Mouse (Mus musculus) heart, embryonic 16.5 days (tissue): ENCODE results near the gene Cxcl1. TPM values are rescaled to one million over a fixed set of nuclear protein-coding genes. Genes with fewer than 3 reads are reported as not detected.

Source experiments
- ATAC-seq: fragments of 200-750 bp; cut with Nextera tagmentation; replicated peaks from 2 replicates; pipeline ENCODE4 v1.8.0; 2017; ENCODE audit warnings: moderate number of reproducible peaks; ENCODE audit not compliant: insufficient read depth, low FRiP score; ENCODE audit errors: extremely low read depth
- H3K27ac ChIP-seq: fragments of 300-500 bp; sonication (generic); 2 replicates; pipeline ENCODE4 v1.5.1; 2014; ENCODE audit warnings: mild to moderate bottlenecking, low read length, control low read depth, moderate library complexity
- H3K27me3 ChIP-seq: fragments of 300-500 bp; sonication (generic); 2 replicates; pipeline ENCODE4 v1.6.1; 2014; ENCODE audit warnings: low read length, mixed read lengths; ENCODE audit not compliant: control insufficient read depth, insufficient read depth
- H3K36me3 ChIP-seq: fragments of 300-500 bp; sonication (generic); 2 replicates; pipeline ENCODE4 v1.6.1; 2014; ENCODE audit not compliant: control insufficient read depth, insufficient read depth
- H3K4me1 ChIP-seq: fragments of 300-500 bp; sonication (generic); 2 replicates; pipeline ENCODE4 v1.6.1; 2014; ENCODE audit warnings: low read length, mixed read lengths; ENCODE audit not compliant: control insufficient read depth, insufficient read depth
- H3K4me2 ChIP-seq: fragments of 300-500 bp; sonication (generic); 2 replicates; pipeline ENCODE4 v1.6.1; 2014; ENCODE audit warnings: low read depth, mild to moderate bottlenecking, control low read depth, low read length
- H3K4me3 ChIP-seq: fragments of 300-500 bp; sonication (generic); 2 replicates; pipeline ENCODE4 v1.5.1; 2014; ENCODE audit warnings: mild to moderate bottlenecking, control low read depth, low read length
- H3K9ac ChIP-seq: fragments of 300-500 bp; sonication (generic); 2 replicates; pipeline ENCODE4 v1.6.1; 2014; ENCODE audit warnings: low read length, control low read depth
- H3K9me3 ChIP-seq: fragments of 300-500 bp; sonication (generic); replicated peaks from 2 replicates; pipeline ENCODE4 v1.6.1; 2016; ENCODE audit warnings: low read length; ENCODE audit not compliant: control insufficient read depth
- WGBS: fragments of 180-500 bp; shearing (Covaris S2); extraction: QIAGEN DNeasy Blood & Tissue Kit; methylation state at CpG from one replicate; pipeline ENCODE4 v1.1.7; 2014; 5-methylcytosine and 5-hydroxymethylcytosine counted together
- polyA plus RNA-seq: library from polyadenylated mRNA; unstranded; fragments of >200 nt; fragmentation: Nextera tagmentation; extraction: Ambion mirVana; gene quantifications from 2 replicates; pipeline ENCODE4 v1.2.1, GENCODE M21; 2015

The Cxcl1 gene
- polyA plus RNA-seq, 1 experiment from 2014 or later: 0.85 TPM

DNA sequence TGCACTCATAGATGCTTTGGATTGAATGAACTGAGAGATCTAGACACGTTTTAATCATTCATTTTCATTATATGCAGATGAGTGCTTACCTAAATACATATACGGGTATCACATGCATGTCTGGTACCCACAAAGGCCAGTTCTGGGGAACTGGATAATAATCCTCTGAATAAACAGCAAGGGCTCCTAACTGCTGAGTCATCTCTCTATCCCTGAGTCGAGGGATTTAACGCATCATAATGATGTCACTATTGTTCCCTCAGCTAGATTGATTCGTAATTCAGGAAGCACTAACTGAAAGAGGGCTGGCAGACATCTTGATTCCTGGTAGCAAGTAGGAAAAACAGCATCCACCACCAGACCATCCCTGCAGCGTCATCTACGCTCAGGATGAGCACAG, 9.6 kb downstream of the Cxcl1 start:
- Histone ChIP-seq H3K9me3 (no peaks in the 10 kb centered on the region), H3K9ac (no peak overlapping the region), H3K4me2 (no peak overlapping the region), H3K27ac (no peak overlapping the region), H3K4me1 (peaks cover 9% of the 10 kb centered on the region), H3K27me3 (peaks cover 15% of the 10 kb centered on the region), H3K36me3 (no peaks in the 10 kb centered on the region), H3K4me3 (no peak overlapping the region)
- 65% methylated on average over 7 of the region's 7 CpGs for WGBS
- ATAC-seq: no peak

DNA sequence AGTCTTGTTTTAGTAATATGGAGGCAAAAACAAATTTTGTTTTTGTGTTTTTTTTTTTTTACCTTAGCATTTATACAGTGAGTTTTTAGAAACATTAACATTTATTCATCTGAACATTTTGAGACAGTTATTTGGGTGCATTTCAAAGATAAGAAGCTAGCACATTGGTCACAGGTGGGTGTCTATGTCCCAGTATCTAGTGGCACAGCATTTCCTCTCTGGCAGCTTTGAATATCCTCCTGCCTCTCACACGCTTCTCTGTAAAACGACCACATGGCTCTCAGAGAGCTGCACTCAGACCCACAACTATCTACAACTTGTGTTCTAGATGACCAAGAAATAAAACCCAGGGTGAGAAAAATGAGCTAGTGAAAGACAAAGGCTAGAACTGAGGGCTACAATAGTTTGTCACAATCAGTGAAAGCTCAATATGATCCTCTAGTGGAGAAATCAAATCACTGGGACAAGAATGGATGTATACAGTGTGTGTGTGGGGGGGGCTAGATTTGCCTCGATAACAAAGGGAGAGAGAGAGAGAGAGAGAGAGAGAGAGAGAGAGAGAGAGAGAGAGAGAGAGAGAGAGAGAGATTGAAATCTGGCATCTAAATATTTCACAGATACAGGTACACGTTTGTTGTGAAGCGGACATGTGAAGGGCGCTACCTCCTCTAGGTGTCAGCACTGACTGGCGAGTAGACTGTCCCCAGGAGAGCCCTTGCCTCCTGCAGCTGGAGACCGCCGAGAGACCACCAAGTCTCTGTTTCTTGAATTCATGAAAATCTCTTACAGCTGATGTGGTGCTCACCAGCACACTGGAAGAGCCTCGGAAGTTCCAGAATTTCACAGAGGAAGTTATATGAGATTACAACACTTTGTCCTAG, 11.6 kb downstream of the Cxcl1 start:
- peaks cover 19% of the 10 kb centered on the region for H3K27me3 ChIP-seq
- peak overlapping the region; percentile 66 for H3K4me2 ChIP-seq
- peak overlapping the region; percentile 42 for H3K4me3 ChIP-seq
- ATAC-seq: no peak
- no peaks in the 10 kb centered on the region for H3K36me3 ChIP-seq
- peaks cover 9% of the 10 kb centered on the region for H3K4me1 ChIP-seq
- H3K27ac ChIP-seq: no peak overlapping the region
- WGBS: 11% methylated on average over 10 of the region's 10 CpGs
- no peak overlapping the region for H3K9ac ChIP-seq
- H3K9me3 ChIP-seq: no peaks in the 10 kb centered on the region

DNA sequence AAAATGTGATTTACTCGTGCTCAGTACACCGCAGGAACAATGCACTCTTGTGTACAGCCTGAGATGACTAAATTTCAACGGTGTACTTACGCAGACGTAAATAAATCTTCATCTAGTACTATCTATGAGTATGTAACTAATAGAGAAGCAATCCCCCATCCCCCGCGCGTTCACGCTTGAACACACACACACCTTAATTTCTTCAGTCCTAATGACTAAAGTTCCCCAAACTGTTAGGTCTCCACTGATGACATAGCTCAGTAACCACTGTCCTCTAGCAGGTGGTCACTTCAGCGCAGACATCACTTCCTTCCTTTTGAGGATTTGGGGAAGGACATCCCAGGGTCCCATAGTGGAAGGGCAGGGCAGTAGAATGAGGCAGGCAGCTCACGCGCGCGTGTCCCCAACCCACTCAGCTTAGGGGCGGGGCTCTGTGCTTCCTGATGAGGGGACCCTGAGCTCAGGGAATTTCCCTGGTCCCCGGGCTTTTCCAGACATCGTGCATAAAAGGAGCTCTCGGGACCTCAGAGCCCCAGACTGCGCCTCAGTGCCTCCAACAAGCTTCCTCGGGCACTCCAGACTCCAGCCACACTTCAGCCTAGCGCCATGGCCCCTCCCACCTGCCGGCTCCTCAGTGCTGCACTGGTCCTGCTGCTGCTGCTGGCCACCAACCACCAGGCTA, 12.4 kb downstream of the Cxcl1 start, which contains the start of gene Cxcl2:
TSS of gene Cxcl2 (plus strand) at position 533 of the 682 bp plus-strand sequence.
- Histone ChIP-seq H3K4me2 (peak within 1 kb of the TSS; percentile 66), H3K9ac (no peak within 1 kb of the TSS), H3K27ac (no peak within 1 kb of the TSS), H3K9me3 (no peaks in the 10 kb centered on the region), H3K36me3 (no peaks in the 10 kb centered on the region), H3K4me3 (peak within 1 kb of the TSS; percentile 42), H3K4me1 (peaks cover 9% of the 10 kb centered on the region), H3K27me3 (peaks cover 19% of the 10 kb centered on the region)
- ATAC-seq: no peak; the same call in 1 of the 2 replicates
- 9% methylated on average over 22 of the region's 22 CpGs for WGBS

DNA sequence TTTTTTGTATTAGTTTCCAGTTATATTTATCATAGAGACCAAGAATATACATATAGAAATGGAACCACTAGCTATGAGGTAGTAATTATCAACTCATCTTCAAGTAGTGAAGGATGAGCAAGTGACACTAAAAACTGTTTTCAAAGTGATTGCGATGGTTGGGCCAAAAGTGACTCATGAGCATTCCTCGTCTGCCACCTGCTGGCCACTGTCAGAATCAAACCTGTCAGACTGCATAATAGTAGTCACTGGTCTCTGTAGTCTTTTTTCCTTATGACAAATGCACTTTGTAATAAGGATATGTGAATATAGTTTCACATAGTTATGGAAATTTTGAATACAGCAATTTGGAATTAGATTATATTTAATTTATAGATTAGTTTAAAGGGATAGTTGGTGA, 17.9 kb downstream of the Cxcl1 start:
- Histone ChIP-seq H3K4me1 (no peaks in the 10 kb centered on the region), H3K36me3 (no peaks in the 10 kb centered on the region), H3K4me2 (no peak overlapping the region), H3K9ac (no peak overlapping the region), H3K27me3 (peaks cover 16% of the 10 kb centered on the region), H3K4me3 (no peak overlapping the region), H3K9me3 (no peaks in the 10 kb centered on the region), H3K27ac (no peak overlapping the region)
- no peak for ATAC-seq
- WGBS: 0% methylated on average over 2 of the region's 2 CpGs

DNA sequence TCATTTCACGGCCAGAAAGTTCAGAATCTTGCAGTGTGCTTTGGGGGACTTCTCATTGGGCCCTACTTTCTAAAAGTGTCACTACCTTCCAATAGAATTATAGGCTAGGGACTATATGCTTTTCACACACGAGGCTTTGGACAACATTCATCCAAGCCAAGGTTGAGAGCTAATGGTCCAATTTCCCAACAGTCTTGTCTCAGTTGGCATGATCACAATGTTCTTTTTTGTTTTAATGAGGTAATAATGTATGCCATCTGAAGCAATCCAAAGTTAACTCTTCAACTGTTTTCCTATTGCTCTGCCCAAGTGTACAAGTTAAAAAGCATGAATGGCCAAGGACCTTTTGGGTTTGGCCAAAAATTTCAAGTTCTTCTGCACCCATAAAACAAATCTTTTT, 28.5 kb downstream of the Cxcl1 start:
- Histone ChIP-seq H3K4me2 (no peak overlapping the region), H3K9me3 (no peaks in the 10 kb centered on the region), H3K4me3 (no peak overlapping the region), H3K27me3 (no peaks in the 10 kb centered on the region), H3K9ac (no peak overlapping the region), H3K36me3 (no peaks in the 10 kb centered on the region), H3K27ac (no peak overlapping the region), H3K4me1 (no peaks in the 10 kb centered on the region)
- WGBS: 73% methylated on average over 2 of the region's 2 CpGs
- ATAC-seq: no peak

DNA sequence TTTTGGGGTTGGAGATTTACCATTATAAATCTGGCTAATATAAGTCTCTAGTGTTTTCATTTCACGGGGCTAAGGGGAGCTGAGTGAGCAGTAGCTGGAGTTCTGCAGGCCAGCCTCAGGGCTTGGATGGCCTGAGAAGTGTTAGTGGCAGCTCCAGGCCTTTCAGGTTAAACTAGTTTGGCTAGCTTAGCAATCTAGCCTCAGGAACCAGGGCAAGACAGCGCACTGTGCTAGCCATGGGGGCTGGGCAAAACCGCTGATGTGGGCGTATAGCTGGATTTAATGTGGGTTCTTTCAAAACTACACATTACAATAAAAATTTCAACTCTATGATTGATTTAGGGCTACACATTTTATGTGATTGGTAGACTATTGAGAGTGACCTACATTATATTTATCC, 31.9 kb downstream of the Cxcl1 start:
- whole genome bisulfite sequencing: 82% methylated on average over 4 of the region's 4 CpGs
- no peaks in the 10 kb centered on the region for H3K9me3 ChIP-seq
- no peaks in the 10 kb centered on the region for H3K36me3 ChIP-seq
- H3K27ac ChIP-seq: no peak overlapping the region
- H3K27me3 ChIP-seq: no peaks in the 10 kb centered on the region
- H3K9ac ChIP-seq: no peak overlapping the region
- ATAC-seq: no peak
- no peak overlapping the region for H3K4me2 ChIP-seq
- no peaks in the 10 kb centered on the region for H3K4me1 ChIP-seq
- no peak overlapping the region for H3K4me3 ChIP-seq

DNA sequence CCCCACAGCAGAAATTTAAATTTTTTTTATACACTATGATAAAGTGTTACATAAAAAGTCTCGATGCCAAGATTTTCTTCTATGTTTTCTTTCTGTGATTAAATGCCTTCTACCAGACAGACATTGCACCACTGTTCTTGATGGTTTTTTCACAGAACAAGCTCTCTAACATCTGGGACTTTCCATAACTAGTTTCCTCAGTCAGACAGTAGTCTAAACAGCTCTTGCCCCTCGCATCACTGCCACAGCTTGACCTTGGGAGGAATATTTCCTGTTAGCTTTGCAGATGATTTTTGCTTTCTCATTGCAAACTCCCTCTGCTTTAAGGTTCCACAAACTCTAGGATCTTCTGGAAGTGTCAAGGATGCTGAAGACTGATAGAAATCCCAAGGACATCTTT, 39.5 kb downstream of the Cxcl1 start:
- peaks cover 2% of the 10 kb centered on the region; the same call in 1 of the 2 replicates for H3K36me3 ChIP-seq
- H3K9ac ChIP-seq: peak overlapping the region; percentile 97
- H3K4me2 ChIP-seq: peak overlapping the region; percentile 69
- H3K27me3 ChIP-seq: no peaks in the 10 kb centered on the region
- WGBS: 58% methylated on average over 2 of the region's 2 CpGs
- peak overlapping the region; percentile 96 for H3K27ac ChIP-seq
- peak overlapping the region; percentile 85 for H3K4me3 ChIP-seq
- H3K4me1 ChIP-seq: peaks cover 11% of the 10 kb centered on the region
- H3K9me3 ChIP-seq: no peaks in the 10 kb centered on the region
- ATAC-seq: no peak

DNA sequence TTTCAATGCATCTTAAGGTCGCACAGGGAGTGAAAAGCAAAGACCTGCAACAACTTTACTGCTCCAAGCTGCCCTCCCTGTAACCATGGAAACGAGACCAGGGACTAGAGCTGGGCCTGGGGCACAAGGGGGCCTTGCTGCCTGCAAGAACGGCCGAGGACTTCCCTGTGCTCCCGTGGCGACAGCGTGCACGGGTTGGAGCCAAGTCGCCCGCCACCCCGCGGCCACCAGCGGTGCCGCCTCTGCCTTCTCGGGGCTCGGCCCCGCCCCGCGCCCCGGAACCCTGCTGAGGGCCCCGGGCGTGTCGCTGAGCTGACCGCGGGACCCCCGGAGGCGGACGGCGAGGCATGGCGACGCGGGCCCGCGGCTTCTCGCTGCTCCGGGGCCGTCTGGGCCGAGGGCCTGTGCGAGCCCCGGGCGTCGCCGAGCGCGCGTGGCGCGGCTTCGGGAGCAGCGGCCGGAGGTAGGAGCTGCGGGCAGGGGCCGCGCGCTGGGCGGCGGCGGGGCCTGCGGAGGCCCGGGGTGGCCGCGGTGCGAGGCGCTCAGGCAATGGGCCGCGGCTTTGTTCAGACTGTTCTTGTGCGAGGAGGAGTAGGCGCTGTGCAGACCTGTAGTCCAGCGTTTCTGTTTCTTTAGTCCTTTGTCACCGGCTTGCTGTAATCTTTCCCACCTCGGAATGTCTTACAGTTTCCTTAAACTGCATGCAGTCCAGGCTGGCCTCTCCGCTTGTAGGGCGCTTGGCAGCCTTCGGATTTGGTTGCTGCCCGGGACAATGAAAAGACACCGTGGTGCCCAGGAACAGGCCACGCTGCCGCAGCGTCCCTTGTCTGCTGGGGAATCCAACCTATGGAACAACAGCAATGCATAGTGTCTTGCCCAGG, 40.2 kb downstream of the Cxcl1 start, which contains the start of gene Mthfd2l:
TSS of gene Mthfd2l (plus strand) at position 147 of the 881 bp plus-strand sequence.
- peaks cover 2% of the 10 kb centered on the region; the same call in 1 of the 2 replicates for H3K36me3 ChIP-seq
- peak within 1 kb of the TSS; percentile 96 for H3K27ac ChIP-seq
- peak within 1 kb of the TSS; percentile 85 for H3K4me3 ChIP-seq
- no peaks in the 10 kb centered on the region for H3K27me3 ChIP-seq
- no peaks in the 10 kb centered on the region for H3K9me3 ChIP-seq
- ATAC-seq: peak; percentile 99
- H3K9ac ChIP-seq: peak within 1 kb of the TSS; percentile 97
- peak within 1 kb of the TSS; percentile 69 for H3K4me2 ChIP-seq
- under 1% methylated on average over 69 of the region's 79 CpGs for WGBS
- peaks cover 11% of the 10 kb centered on the region for H3K4me1 ChIP-seq
